In genomic region chr5:67216779-67217095, GRCm38 (mm10) we compare ENCODE assay signal across 10 mouse cellular contexts. TPM values are rescaled to one million over a fixed set of nuclear protein-coding genes. Genes with fewer than 3 reads are reported as not detected.
DNase-seq lines count a peak whose midpoint lies in the region; ATAC-seq and TF ChIP-seq lines count a peak whose summit lies in the region.
"Had no signal": no experiment of that assay in that cellular context is flagged by ENCODE, and none has a peak within 500 bp of the region (broad histone marks: within the 10 kb centered on the region; RNA-seq: fewer than 3 reads in every experiment).

No protein-coding gene starts in this region.

- H3K27ac ChIP-seq in kidney, embryonic 16.5 days (ENCODE audit: low read length): no peak overlapping the region
- no peak overlapping the region for H3K27ac ChIP-seq in forebrain, embryonic 14.5 days (ENCODE audit: low read depth, low read length)
- no peak overlapping the region for H3K27ac ChIP-seq in limb, embryonic 14.5 days (replicated peaks; ENCODE audit: low read depth, low read length)
- H3K27ac ChIP-seq: lung, embryonic 15.5 days had no signal

- H3K9me3 ChIP-seq in kidney, embryonic 16.5 days (ENCODE audit: low read length): no peaks in the 10 kb centered on the region
- H3K9me3 ChIP-seq in forebrain, embryonic 14.5 days (replicated peaks; ENCODE audit: control insufficient read depth, low read length): no peaks in the 10 kb centered on the region
- H3K9me3 ChIP-seq in limb, embryonic 14.5 days (ENCODE audit: control insufficient read depth, low read length): no peaks in the 10 kb centered on the region
- H3K9me3 ChIP-seq: lung, embryonic 15.5 days had no signal

- peaks cover 91% of the 10 kb centered on the region for H3K27me3 ChIP-seq in kidney, embryonic 16.5 days (ENCODE audit: insufficient read depth, low read length)
- H3K27me3 ChIP-seq in forebrain, embryonic 14.5 days (replicated peaks; ENCODE audit: control insufficient read depth, insufficient read depth, low read length): peaks cover 71% of the 10 kb centered on the region
- H3K27me3 ChIP-seq in limb, embryonic 14.5 days (ENCODE audit: control insufficient read depth, insufficient read depth, low read length): peaks cover 89% of the 10 kb centered on the region

- no peak for TF ChIP-seq POLR2A in limb, embryonic 14.5 days (IDR thresholded peaks at IDR 0.05; ENCODE audit: borderline replicate concordance, extremely low read depth, insufficient read depth, insufficient read length)

- H3K9ac ChIP-seq in kidney, embryonic 16.5 days (replicated peaks; ENCODE audit: low read length): no peak overlapping the region
- H3K9ac ChIP-seq in forebrain, embryonic 14.5 days (ENCODE audit: low read length): peak overlapping the region; percentile 0; the same call in 1 of the 2 replicates
- H3K9ac ChIP-seq in limb, embryonic 14.5 days (ENCODE audit: low read depth, low read length, severe bottlenecking): no peak overlapping the region
- H3K9ac ChIP-seq: lung, embryonic 15.5 days had no signal

- no peak overlapping the region; the same call in 1 of the 2 replicates for H3K4me2 ChIP-seq in kidney, embryonic 16.5 days (replicated peaks; ENCODE audit: low read depth, low read length)
- peak overlapping the region; percentile 58 for H3K4me2 ChIP-seq in forebrain, embryonic 14.5 days (ENCODE audit: low read length)
- H3K4me2 ChIP-seq in limb, embryonic 14.5 days (replicated peaks; ENCODE audit: low read depth, low read length, severe bottlenecking): peak overlapping the region; percentile 43; the same call in 1 of the 2 replicates
- H3K4me2 ChIP-seq: lung, embryonic 15.5 days had no signal

- no peaks in the 10 kb centered on the region for H3K36me3 ChIP-seq in kidney, embryonic 16.5 days (ENCODE audit: insufficient read depth, low read length)
- H3K36me3 ChIP-seq in forebrain, embryonic 14.5 days (ENCODE audit: control insufficient read depth, insufficient read depth, low read length): no peaks in the 10 kb centered on the region
- no peaks in the 10 kb centered on the region for H3K36me3 ChIP-seq in limb, embryonic 14.5 days (ENCODE audit: control insufficient read depth, insufficient read depth, low read length)
- H3K36me3 ChIP-seq: lung, embryonic 15.5 days had no signal

- H3K4me1 ChIP-seq in kidney, embryonic 16.5 days (ENCODE audit: insufficient read depth, low read length): peaks cover 6% of the 10 kb centered on the region; the same call in 1 of the 2 replicates
- peaks cover 13% of the 10 kb centered on the region for H3K4me1 ChIP-seq in forebrain, embryonic 14.5 days (ENCODE audit: control insufficient read depth, insufficient read depth, low read length)
- H3K4me1 ChIP-seq in limb, embryonic 14.5 days (ENCODE audit: control insufficient read depth, insufficient read depth, low read length): no peaks in the 10 kb centered on the region

- under 1% methylated on average over 9 of the region's 9 CpGs for WGBS in kidney, embryonic 16.5 days
- WGBS in forebrain, embryonic 14.5 days: 2% methylated on average over 9 of the region's 9 CpGs
- 1% methylated on average over 9 of the region's 9 CpGs for WGBS in limb, embryonic 14.5 days

- no peak for ATAC-seq in kidney, embryonic 16.5 days (ENCODE audit: low FRiP score, low TSS enrichment)
- ATAC-seq in forebrain, embryonic 14.5 days: no peak; the same call in 1 of the 2 replicates
- no peak for ATAC-seq in limb, embryonic 14.5 days (ENCODE audit: low FRiP score, low read depth)

- no peak for DNase-seq in kidney, adult 18-20 months
- DNase-seq in forebrain, embryonic 14.5 days (ENCODE audit: low spot score): no peak
- DNase-seq in limb, embryonic 14.5 days (ENCODE audit: low spot score): no peak
- no peak for DNase-seq in liver
- no peak for DNase-seq in right cerebral cortex, postnatal 4 days
- no peak for DNase-seq in frontal cortex, postnatal 10 days (ENCODE audit: low spot score in 2 of 2)
- DNase-seq: thymus, postnatal 25 days had no signal

- peak overlapping the region; percentile 16; the same call in 1 of the 2 replicates for H3K4me3 ChIP-seq in kidney, embryonic 16.5 days (ENCODE audit: low read length)
- H3K4me3 ChIP-seq in forebrain, embryonic 14.5 days (ENCODE audit: low read depth, low read length): peak overlapping the region; percentile 27
- peak overlapping the region; percentile 20 for H3K4me3 ChIP-seq in limb, embryonic 14.5 days (replicated peaks; ENCODE audit: low read length)
- H3K4me3 ChIP-seq: lung, embryonic 15.5 days; myocyte had no signal

RNA-seq across cellular contexts. Expression of gene Tmem33, which starts 43.6 kb away (rescaled TPM):
- 113 and 118 TPM in 2 replicates for polyA plus RNA-seq in kidney, embryonic 16.5 days (2015; fragmentation: Nextera tagmentation; extraction: Ambion mirVana)
- 83.2 and 86.7 TPM in 2 replicates for polyA plus RNA-seq in forebrain, embryonic 14.5 days (2014; fragmentation: Nextera tagmentation; extraction: Ambion mirVana)
- polyA plus RNA-seq in limb, embryonic 14.5 days (2012; rRNA removed): 55.4 and 84.5 TPM in 2 replicates
- 72.6 and 77.5 TPM in 2 replicates for polyA plus RNA-seq in limb, embryonic 14.5 days (2014; fragmentation: Nextera tagmentation; extraction: Ambion mirVana)
